Mouse (Mus musculus) midbrain, postnatal 0 days (tissue): ENCODE results near the gene Arhgef12. TPM values are rescaled to one million over a fixed set of nuclear protein-coding genes. Genes with fewer than 3 reads are reported as not detected.
A peak's percentile ranks its signal among the peaks of the same experiment; 100 is the strongest.

ENCODE experiments used
- ATAC-seq: fragments of 200-750 bp; cut with Nextera tagmentation; 2 replicates; pipeline ENCODE4 v1.8.0; 2017; ENCODE audit warnings: moderate number of reproducible peaks, mild to moderate bottlenecking, moderate TSS enrichment, moderate library complexity; ENCODE audit not compliant: low FRiP score
- DNase-seq: peaks from one replicate; pipeline ENCODE4 v3.0.0-alpha.2; 2015; ENCODE audit warnings: low spot score
- H3K27ac ChIP-seq: fragments of 300-500 bp; sonication (generic); 2 replicates; pipeline ENCODE4 v1.5.1; 2014; ENCODE audit warnings: low read depth, mild to moderate bottlenecking, low read length, mixed read lengths
- H3K27me3 ChIP-seq: fragments of 300-500 bp; sonication (generic); 2 replicates; pipeline ENCODE4 v1.6.1; 2014; ENCODE audit warnings: low read length, control low read depth, mixed read lengths; ENCODE audit not compliant: insufficient read depth
- H3K36me3 ChIP-seq: fragments of 300-500 bp; sonication (generic); 2 replicates; pipeline ENCODE4 v1.6.1; 2014; ENCODE audit warnings: low read length, control low read depth, mixed read lengths; ENCODE audit not compliant: insufficient read depth
- H3K4me1 ChIP-seq: fragments of 300-500 bp; sonication (generic); 2 replicates; pipeline ENCODE4 v1.6.1; 2014; ENCODE audit warnings: mild to moderate bottlenecking, control low read depth, antibody characterized with exemption, low read length, mixed read lengths; ENCODE audit not compliant: insufficient read depth
- H3K4me2 ChIP-seq: fragments of 300-500 bp; sonication (generic); 2 replicates; pipeline ENCODE4 v1.6.1; 2014; ENCODE audit warnings: low read depth, mild to moderate bottlenecking, low read length, mixed read lengths; ENCODE audit not compliant: poor library complexity, severe bottlenecking
- H3K4me3 ChIP-seq: fragments of 300-500 bp; sonication (generic); 2 replicates; pipeline ENCODE4 v1.5.1; 2014; ENCODE audit warnings: low read depth, mild to moderate bottlenecking, low read length, moderate library complexity
- H3K9ac ChIP-seq: fragments of 300-500 bp; sonication (generic); replicated peaks from 2 replicates; pipeline ENCODE4 v1.6.1; 2014; ENCODE audit warnings: mild to moderate bottlenecking, low read length, moderate library complexity, mixed read lengths; ENCODE audit not compliant: poor library complexity, severe bottlenecking
- H3K9me3 ChIP-seq: fragments of 300-500 bp; sonication (generic); 2 replicates; pipeline ENCODE4 v1.6.1; 2016; ENCODE audit warnings: low read length, control low read depth
- CTCF ChIP-seq: IDR thresholded peaks from 2 replicates; pipeline ENCODE4 v1.5.1; 2016; ENCODE audit warnings: antibody characterized with exemption, mild to moderate bottlenecking
- WGBS: fragments of 180-500 bp; shearing (Covaris S2); extraction: QIAGEN DNeasy Blood & Tissue Kit; methylation state at CpG from one replicate; pipeline ENCODE4 v1.1.7; 2014; 5-methylcytosine and 5-hydroxymethylcytosine counted together
- polyA plus RNA-seq: library from polyadenylated mRNA; unstranded; fragments of >200 nt; fragmentation: Nextera tagmentation; extraction: Ambion mirVana; gene quantifications from 2 replicates; pipeline ENCODE4 v1.2.1, GENCODE M21; 2015
- total RNA-seq: library from RNA; depleted of rRNA; stranded (reverse); fragments of >200 nt; gene quantifications from 2 replicates; pipeline ENCODE4 v1.2.3, GENCODE M21; 2014

The Arhgef12 gene
- total and polyA plus RNA-seq, 2 experiments from 2014 or later, result 17.0 to 97.1 TPM

DNA sequence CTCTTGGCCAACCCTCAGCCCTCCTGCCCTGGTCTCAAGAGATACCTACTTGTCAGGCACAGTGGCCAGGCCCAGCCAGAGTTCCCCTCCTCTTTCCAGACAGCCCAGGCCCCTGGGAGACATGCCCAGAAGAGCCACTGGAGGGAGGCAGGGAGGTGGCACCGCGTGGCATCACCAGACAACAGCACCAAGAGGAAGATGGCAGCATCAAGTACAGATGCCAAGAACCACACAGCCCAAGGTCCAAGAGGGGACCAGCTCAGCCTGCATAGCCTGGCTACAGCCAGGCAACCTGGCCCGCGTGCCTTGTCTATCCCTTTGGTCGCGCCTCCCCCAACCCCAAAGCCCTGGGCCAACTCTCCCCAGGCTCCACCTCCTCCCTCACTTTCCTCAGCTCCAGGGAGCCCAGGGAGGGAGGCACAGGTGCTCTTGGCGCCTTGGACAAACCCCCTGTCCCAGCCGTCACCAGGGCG, 163.9 kb downstream of the Arhgef12 start:
- ATAC-seq, result peak; percentile 34; the same call in 1 of the 2 replicates
- peak; percentile 65 for DNase-seq
- peak overlapping the region; percentile 78; the same call in 1 of the 2 replicates for H3K27ac ChIP-seq

DNA sequence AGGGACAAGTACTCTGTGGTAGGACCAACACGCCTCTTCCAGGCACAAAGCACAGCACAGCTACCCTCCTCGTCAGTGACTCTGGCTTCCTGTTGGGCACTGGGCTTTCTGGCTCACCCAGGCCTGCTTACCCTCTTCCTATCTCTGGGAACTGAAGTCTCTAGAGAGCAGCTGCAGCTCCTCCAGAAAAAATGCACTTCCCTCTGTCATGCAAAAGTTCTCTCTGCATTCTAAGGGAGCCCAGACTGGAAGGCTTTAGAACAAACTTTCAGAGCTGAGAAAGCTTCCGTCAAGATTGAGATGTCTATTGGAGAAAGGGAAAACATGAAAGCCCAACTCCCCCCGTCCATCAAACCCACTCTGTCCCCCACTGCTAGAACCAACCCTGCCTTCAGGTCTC, 164.9 kb downstream of the Arhgef12 start:
- no peaks in the 10 kb centered on the region for H3K27me3 ChIP-seq
- H3K4me2 ChIP-seq, result peak overlapping the region; percentile 91
- TF ChIP-seq CTCF, result no peak
- 52% methylated on average over 4 of the region's 4 CpGs for WGBS
- no peaks in the 10 kb centered on the region for H3K9me3 ChIP-seq
- ATAC-seq (no peak), DNase-seq (no peak)
- no peak overlapping the region for H3K27ac ChIP-seq
- H3K36me3 ChIP-seq, result no peaks in the 10 kb centered on the region
- 0 out of 2 replicates have a peak overlapping the region, but pooled peaks have one; percentile 77 for H3K4me3 ChIP-seq
- no peak overlapping the region; the same call in 1 of the 2 replicates for H3K9ac ChIP-seq
- H3K4me1 ChIP-seq, result no peaks in the 10 kb centered on the region

More for the DNA sequence above, 163.9 kb downstream of the Arhgef12 start:
- peak; percentile 68 for TF ChIP-seq CTCF
- no peaks in the 10 kb centered on the region for H3K4me1 ChIP-seq
- no peaks in the 10 kb centered on the region for H3K27me3 ChIP-seq
- 3% methylated on average over 6 of the region's 9 CpGs for WGBS
- H3K9me3 ChIP-seq, result no peaks in the 10 kb centered on the region
- H3K36me3 ChIP-seq, result no peaks in the 10 kb centered on the region
- peak overlapping the region; percentile 91 for H3K4me2 ChIP-seq
- H3K4me3 ChIP-seq, result peak overlapping the region; percentile 77
- H3K9ac ChIP-seq, result peak overlapping the region; percentile 75

- no peak for DNase-seq
- H3K4me2 ChIP-seq, result no peak overlapping the region
- no peaks in the 10 kb centered on the region for H3K36me3 ChIP-seq
- H3K4me1 ChIP-seq, result no peaks in the 10 kb centered on the region
- no peaks in the 10 kb centered on the region for H3K27me3 ChIP-seq
- no peak overlapping the region for H3K9ac ChIP-seq
- no peaks in the 10 kb centered on the region for H3K9me3 ChIP-seq
- WGBS, result 64% methylated on average over 7 of the region's 7 CpGs
- H3K27ac ChIP-seq, result no peak overlapping the region
- no peak for ATAC-seq
- H3K4me3 ChIP-seq, result no peak overlapping the region
- TF ChIP-seq CTCF, result no peak
These were observed 174.9 kb downstream of the Arhgef12 start for GRCm38 (mm10) chr9:42932146-42932545.

GRCm38 (mm10) chr9:42927498-42927897, 179.5 kb downstream of the Arhgef12 start:
- no peak for ATAC-seq
- no peak overlapping the region for H3K27ac ChIP-seq
- H3K36me3 ChIP-seq, result no peaks in the 10 kb centered on the region
- no peaks in the 10 kb centered on the region for H3K4me1 ChIP-seq
- H3K9ac ChIP-seq, result no peak overlapping the region
- TF ChIP-seq CTCF, result no peak
- no peaks in the 10 kb centered on the region for H3K27me3 ChIP-seq
- no peak overlapping the region for H3K4me2 ChIP-seq
- no peak for DNase-seq
- WGBS, result 74% methylated on average over 10 of the region's 10 CpGs
- no peaks in the 10 kb centered on the region for H3K9me3 ChIP-seq
- no peak overlapping the region for H3K4me3 ChIP-seq

- Histone ChIP-seq H3K4me1 (0 out of 2 replicates have a peak, but pooled peaks cover 4% of the 10 kb centered on the region), H3K27ac (no peak overlapping the region), H3K36me3 (no peaks in the 10 kb centered on the region), H3K9ac (no peak overlapping the region), H3K9me3 (no peaks in the 10 kb centered on the region), H3K4me3 (no peak overlapping the region), H3K27me3 (no peaks in the 10 kb centered on the region), H3K4me2 (no peak overlapping the region)
- DNase-seq, result no peak
- ATAC-seq, result no peak
- TF ChIP-seq CTCF, result no peak
- WGBS, result 91% methylated on average over 6 of the region's 6 CpGs
These were observed 180.5 kb downstream of the Arhgef12 start for GRCm38 (mm10) chr9:42926564-42926963.

DNA sequence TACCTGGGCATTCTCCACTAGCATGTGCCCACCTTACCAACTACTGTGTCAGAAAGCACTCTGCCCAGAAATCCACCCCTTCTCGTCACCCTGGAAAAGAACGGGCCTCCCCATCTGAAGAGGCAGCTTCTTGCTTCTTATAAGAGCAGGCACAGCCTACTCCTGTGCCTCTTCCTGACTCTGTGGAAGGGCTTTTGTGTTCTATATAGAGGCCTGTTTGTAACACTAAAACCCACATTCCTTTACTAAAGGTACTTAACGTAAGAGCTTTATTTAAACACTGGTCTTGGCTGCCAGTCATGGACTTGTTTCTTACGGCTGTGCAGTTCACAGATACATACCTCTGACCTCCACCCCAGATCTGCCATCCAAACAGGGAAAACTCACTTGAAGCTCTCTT, 185.2 kb downstream of the Arhgef12 start:
- DNase-seq (no peak), ATAC-seq (no peak)
- Histone ChIP-seq H3K36me3 (no peaks in the 10 kb centered on the region), H3K27me3 (no peaks in the 10 kb centered on the region), H3K9me3 (no peaks in the 10 kb centered on the region), H3K27ac (no peak overlapping the region), H3K4me3 (no peak overlapping the region), H3K4me1 (0 out of 2 replicates have a peak, but pooled peaks cover 12% of the 10 kb centered on the region), H3K9ac (no peak overlapping the region), H3K4me2 (no peak overlapping the region)
- TF ChIP-seq CTCF, result no peak
- WGBS, result 76% methylated on average over 4 of the region's 4 CpGs
